In the genomic region with DNA sequence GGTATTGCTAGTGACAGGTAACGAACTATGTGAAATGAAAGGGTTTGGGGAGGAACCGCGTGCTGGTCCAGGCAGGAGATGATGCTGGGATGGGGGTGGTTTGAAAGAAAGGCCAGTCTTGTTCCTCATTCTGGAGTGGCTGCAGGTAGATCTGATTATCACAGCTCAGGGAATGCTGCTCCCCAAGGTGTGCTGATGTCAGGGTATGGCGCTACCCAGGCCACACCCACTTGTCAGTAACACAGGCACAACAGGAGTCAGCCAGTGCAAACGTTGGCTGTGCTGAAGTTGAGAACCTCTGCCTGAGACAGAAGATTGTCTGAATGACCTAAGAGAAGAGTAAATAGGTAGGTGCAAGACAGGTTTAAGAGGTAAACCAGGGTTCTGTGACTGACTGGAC, we compare ENCODE assay signal across 25 mouse cellular contexts. TPM values are rescaled to one million over a fixed set of nuclear protein-coding genes. Genes with fewer than 3 reads are reported as not detected.
"Had no signal": no experiment of that assay in that cellular context is flagged by ENCODE, and none has a peak within 500 bp of the region (broad histone marks: within the 10 kb centered on the region; RNA-seq: fewer than 3 reads in every experiment).

No protein-coding gene starts in this region.

- H3K9me3 ChIP-seq: kidney, embryonic 15.5 days; limb, embryonic 10.5 days; limb, embryonic 13.5 days; liver, embryonic 12.5 days; liver, embryonic 15.5 days; midbrain, embryonic 12.5 days; neural tube, embryonic 13.5 days had no signal

- ATAC-seq: inflammation-experienced regulatory T-cells, adult 6 months; liver, embryonic 12.5 days; midbrain, embryonic 16.5 days had no signal

- DNase-seq: kidney, adult 2 months; kidney, postnatal 10 days; kidney, postnatal 4 days; liver; lung, adult 18-20 months; lung, postnatal 14 days; retina, postnatal 1 day; right cerebral cortex, postnatal 25 days; spleen, adult 18-20 months; thymus, adult 2 months; thymus, postnatal 14 days had no signal

- H3K4me2 ChIP-seq: kidney, embryonic 15.5 days; liver, embryonic 12.5 days; liver, embryonic 15.5 days; midbrain, embryonic 12.5 days; neural tube, embryonic 13.5 days had no signal

- H3K27ac ChIP-seq: kidney, embryonic 15.5 days; limb, embryonic 10.5 days; limb, embryonic 13.5 days; liver, embryonic 12.5 days; liver, embryonic 15.5 days; macrophage; midbrain, embryonic 12.5 days; neural tube, embryonic 13.5 days had no signal

- H3K9ac ChIP-seq: kidney, embryonic 15.5 days; limb, embryonic 13.5 days; liver, embryonic 12.5 days; liver, embryonic 15.5 days; midbrain, embryonic 12.5 days; neural tube, embryonic 13.5 days had no signal

- H3K4me3 ChIP-seq: kidney, embryonic 15.5 days; limb, embryonic 10.5 days; limb, embryonic 13.5 days; liver, embryonic 12.5 days; liver, embryonic 15.5 days; midbrain, embryonic 12.5 days; myocyte; neural tube, embryonic 13.5 days had no signal

- H3K27me3 ChIP-seq: limb, embryonic 13.5 days had no signal

- H3K36me3 ChIP-seq: kidney, embryonic 15.5 days; liver, embryonic 12.5 days; liver, embryonic 15.5 days; midbrain, embryonic 12.5 days; neural tube, embryonic 13.5 days had no signal

RNA-seq across cellular contexts. Expression of a gene that starts 4.7 kb away (rescaled TPM):
- total RNA-seq: megakaryocyte, adult 5-6 weeks; monocyte, adult 5-6 weeks; neutrophil, adult 5-6 weeks had no signal
- polyA plus RNA-seq: inflammation-experienced regulatory T-cells, adult 6 months; macrophage had no signal
